Mouse (Mus musculus) forebrain, embryonic 10.5 days (tissue): ENCODE results near the gene Scaper. TPM values are rescaled to one million over a fixed set of nuclear protein-coding genes. Genes with fewer than 3 reads are reported as not detected.
A peak's percentile ranks its signal among the peaks of the same experiment; 100 is the strongest.

Experiments used
- DNase-seq: peaks from one replicate; pipeline ENCODE4 v3.0.0-alpha.2; 2017; ENCODE audit warnings: low spot score; ENCODE audit errors: extremely low spot score
- H3K27ac ChIP-seq: fragments of 300-500 bp; sonication (generic); 2 replicates; pipeline ENCODE4 v1.5.1; 2016; ENCODE audit warnings: mild to moderate bottlenecking
- H3K27me3 ChIP-seq: fragments of 300-500 bp; sonication (generic); 2 replicates; pipeline ENCODE4 v1.6.1; 2016; ENCODE audit warnings: mild to moderate bottlenecking; ENCODE audit not compliant: poor library complexity, severe bottlenecking
- H3K36me3 ChIP-seq: fragments of 300-500 bp; sonication (generic); replicated peaks from 2 replicates; pipeline ENCODE4 v1.6.1; 2016; ENCODE audit warnings: mild to moderate bottlenecking, moderate library complexity
- H3K4me1 ChIP-seq: fragments of 300-500 bp; sonication (generic); 2 replicates; pipeline ENCODE4 v1.6.1; 2016
- H3K4me3 ChIP-seq: fragments of 300-500 bp; sonication (generic); 2 replicates; pipeline ENCODE4 v1.5.1; 2016; ENCODE audit warnings: mild to moderate bottlenecking, moderate library complexity
- H3K9me3 ChIP-seq: fragments of 300-500 bp; sonication (generic); 2 replicates; pipeline ENCODE4 v1.6.1; 2016; ENCODE audit warnings: mild to moderate bottlenecking, moderate library complexity
- WGBS: fragments of 180-500 bp; shearing (Covaris S2); methylation state at CpG from one replicate; pipeline ENCODE4 v1.1.7; 2016; 5-methylcytosine and 5-hydroxymethylcytosine counted together
- polyA plus RNA-seq: library from polyadenylated mRNA; unstranded; fragments of >200 nt; fragmentation: Nextera tagmentation; extraction: Ambion mirVana; gene quantifications from 2 replicates; pipeline ENCODE4 v1.2.1, GENCODE M21; 2016

The Scaper gene
- polyA plus RNA-seq, 1 experiment from 2014 or later, result 6.1 TPM

GRCm38 (mm10) chr9:55510651-55511235 is 427.2 kb downstream of the Scaper start:
- H3K36me3 ChIP-seq, result no peaks in the 10 kb centered on the region
- DNase-seq, result no peak
- H3K4me1 ChIP-seq, result peaks cover 12% of the 10 kb centered on the region
- H3K9me3 ChIP-seq, result no peaks in the 10 kb centered on the region
- 84% methylated on average over 10 of the region's 10 CpGs for WGBS
- peaks cover 29% of the 10 kb centered on the region for H3K27me3 ChIP-seq
- peak overlapping the region; percentile 70 for H3K4me3 ChIP-seq
- no peak overlapping the region for H3K27ac ChIP-seq

GRCm38 (mm10) chr9:55509731-55510130 is 428.2 kb downstream of the Scaper start:
- no peak for DNase-seq
- Histone ChIP-seq H3K4me3 (no peak overlapping the region), H3K4me1 (peaks cover 12% of the 10 kb centered on the region), H3K27ac (no peak overlapping the region), H3K27me3 (peaks cover 23% of the 10 kb centered on the region), H3K9me3 (no peaks in the 10 kb centered on the region), H3K36me3 (no peaks in the 10 kb centered on the region)
- 91% methylated on average over 1 of the region's 1 CpGs for WGBS

GRCm38 (mm10) chr9:55508701-55509100 is 429.2 kb downstream of the Scaper start:
- H3K27me3 ChIP-seq, result peaks cover 12% of the 10 kb centered on the region
- DNase-seq, result no peak
- no peak overlapping the region for H3K4me3 ChIP-seq
- no peaks in the 10 kb centered on the region for H3K36me3 ChIP-seq
- H3K9me3 ChIP-seq, result no peaks in the 10 kb centered on the region
- WGBS, result 90% methylated on average over 4 of the region's 4 CpGs
- peaks cover 12% of the 10 kb centered on the region for H3K4me1 ChIP-seq
- no peak overlapping the region for H3K27ac ChIP-seq

GRCm38 (mm10) chr9:55507922-55508321 is 430.0 kb downstream of the Scaper start:
- no peaks in the 10 kb centered on the region for H3K36me3 ChIP-seq
- 92% methylated on average over 3 of the region's 3 CpGs for WGBS
- no peak overlapping the region for H3K27ac ChIP-seq
- no peak overlapping the region for H3K4me3 ChIP-seq
- peaks cover 5% of the 10 kb centered on the region for H3K27me3 ChIP-seq
- no peak for DNase-seq
- peaks cover 12% of the 10 kb centered on the region for H3K4me1 ChIP-seq
- no peaks in the 10 kb centered on the region for H3K9me3 ChIP-seq

Other genes with a start within 250 kb of the Scaper start
- gene 4930563M21Rik, start 72.4 kb upstream of the Scaper start, polyA plus RNA-seq, result not detected in 2 replicates
- 273 and 288 TPM in 2 replicates for gene Rcn2, start 103.7 kb upstream of the Scaper start, polyA plus RNA-seq
- gene Pstpip1, start 151.8 kb upstream of the Scaper start, polyA plus RNA-seq, result 0.38 and 0.68 TPM in 2 replicates
- gene Tspan3, start 227.4 kb upstream of the Scaper start, polyA plus RNA-seq, result 510 and 526 TPM in 2 replicates